Mouse (Mus musculus): ENCODE data around the gene Atraid.

- TF ChIP-seq ZC3H11A (IDR thresholded peaks at IDR 0.05; ENCODE audit: borderline replicate concordance, low read depth, low read length), result no peak
- TF ChIP-seq MAFK (IDR thresholded peaks at IDR 0.05; ENCODE audit: insufficient read depth, low read depth, low read length), result no peak
- TF ChIP-seq ZNF384 (IDR thresholded peaks at IDR 0.05; ENCODE audit: low read depth, low read length), result no peak
Observed at GRCm38 (mm10) chr5:31022690-31023089, 25.4 kb upstream of the Atraid start.
